In the genomic region with DNA sequence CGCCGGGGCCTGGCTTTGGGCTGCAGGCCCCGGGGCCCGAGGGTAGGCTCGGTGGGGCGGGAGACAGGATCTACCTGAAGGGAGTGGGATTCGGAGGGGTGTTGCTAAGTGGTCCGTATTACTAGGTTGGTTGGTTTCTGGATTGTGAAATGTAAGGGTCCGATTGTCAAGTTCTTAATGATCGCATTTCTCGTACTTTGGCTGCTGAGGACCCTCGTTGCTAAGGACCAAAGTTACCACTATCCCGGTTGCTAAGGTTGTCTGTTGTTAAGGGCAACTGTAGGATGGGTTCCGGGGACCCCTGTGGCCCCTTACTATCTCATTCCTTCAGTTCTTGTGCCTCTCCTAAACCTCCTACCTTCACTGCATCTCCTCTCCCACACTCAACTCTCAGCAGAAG, we compare ENCODE assay signal across 1 mouse cellular context.
TF ChIP-seq lines count a peak whose summit lies in the region.

No protein-coding gene starts in this region.

TF ChIP-seq in MEL, 35 proteins besides CTCF, POLR2A, EP300 and RAD21:
- TF ChIP-seq ZMIZ1 (IDR thresholded peaks at IDR 0.05; ENCODE audit: low read depth, low read length), result no peak
- TF ChIP-seq RCOR1 (IDR thresholded peaks at IDR 0.05; ENCODE audit: low read depth, low read length), result no peak
- no peak for TF ChIP-seq MXI1 (IDR thresholded peaks at IDR 0.05; ENCODE audit: low read depth, low read length)
- TF ChIP-seq SIN3A (IDR thresholded peaks at IDR 0.05; ENCODE audit: low read length), result no peak
- no peak for TF ChIP-seq CHD2 (IDR thresholded peaks at IDR 0.05; ENCODE audit: low read length)
- TF ChIP-seq E2F4 (IDR thresholded peaks at IDR 0.05; ENCODE audit: borderline replicate concordance, low read depth, low read length), result no peak
- TF ChIP-seq TAL1 (IDR thresholded peaks at IDR 0.05; ENCODE audit: low read length), result no peak
